Comparison of ENCODE assay signal across 12 mouse cellular contexts in genomic region chr7:30525954-30526353, GRCm38 (mm10). TPM values are rescaled to one million over a fixed set of nuclear protein-coding genes. Genes with fewer than 3 reads are reported as not detected.
A peak's percentile ranks its signal among the peaks of the same experiment; 100 is the strongest.
DNase-seq lines count a peak whose midpoint lies in the region; ATAC-seq lines count a peak whose summit lies in the region.
"Had no signal": no experiment of that assay in that cellular context is flagged by ENCODE, and none has a peak within 500 bp of the region (broad histone marks: within the 10 kb centered on the region; RNA-seq: fewer than 3 reads in every experiment).

No protein-coding gene starts in this region.

- no peak for DNase-seq in kidney, adult 18-20 months
- DNase-seq in embryonic facial prominence, embryonic 10.5 days (ENCODE audit: low spot score) = peak; percentile 36
- peak; percentile 41 for DNase-seq in lung, postnatal 36 days
- DNase-seq in left cerebral cortex, postnatal 25 days (ENCODE audit: low spot score in 2 of 2) = no peak
- DNase-seq in ovary, postnatal 36 days (ENCODE audit: low spot score) = no peak
- DNase-seq: gastrocnemius, postnatal 36 days had no signal

- H3K9me3 ChIP-seq in kidney, embryonic 14.5 days (ENCODE audit: control insufficient read depth, low read length) = no peaks in the 10 kb centered on the region
- H3K9me3 ChIP-seq in embryonic facial prominence, embryonic 10.5 days = no peaks in the 10 kb centered on the region
- no peaks in the 10 kb centered on the region for H3K9me3 ChIP-seq in intestine, embryonic 15.5 days
- H3K9me3 ChIP-seq: liver, embryonic 15.5 days had no signal

- no peaks in the 10 kb centered on the region for H3K27me3 ChIP-seq in kidney, embryonic 14.5 days (ENCODE audit: control insufficient read depth, insufficient read depth, low read length)
- H3K27me3 ChIP-seq in embryonic facial prominence, embryonic 10.5 days (replicated peaks; ENCODE audit: low read depth, poor library complexity, severe bottlenecking) = peaks cover 33% of the 10 kb centered on the region; the same call in 1 of the 2 replicates
- no peaks in the 10 kb centered on the region for H3K27me3 ChIP-seq in intestine, embryonic 15.5 days (replicated peaks)
- H3K27me3 ChIP-seq: liver, embryonic 15.5 days had no signal

- H3K27ac ChIP-seq in kidney, embryonic 14.5 days (ENCODE audit: low read depth, low read length) = peak overlapping the region; percentile 70
- peak overlapping the region; percentile 70 for H3K27ac ChIP-seq in embryonic facial prominence, embryonic 10.5 days (replicated peaks)
- H3K27ac ChIP-seq in intestine, embryonic 15.5 days = peak overlapping the region; percentile 33; the same call in 1 of the 2 replicates
- H3K27ac ChIP-seq: liver, embryonic 15.5 days had no signal

- peak overlapping the region; percentile 30 for H3K4me2 ChIP-seq in kidney, embryonic 14.5 days (replicated peaks; ENCODE audit: low read depth, low read length)
- H3K4me2 ChIP-seq in intestine, embryonic 15.5 days (replicated peaks) = peak overlapping the region; percentile 44
- H3K4me2 ChIP-seq: liver, embryonic 15.5 days had no signal

- 0 out of 2 replicates have a peak overlapping the region, but pooled peaks have one; percentile 8 for H3K4me3 ChIP-seq in kidney, embryonic 14.5 days (ENCODE audit: low read length)
- peak overlapping the region; percentile 11 for H3K4me3 ChIP-seq in embryonic facial prominence, embryonic 10.5 days
- H3K4me3 ChIP-seq in intestine, embryonic 15.5 days (replicated peaks) = peak overlapping the region; percentile 15
- H3K4me3 ChIP-seq: liver, embryonic 15.5 days had no signal

- peak; percentile 33; the same call in 1 of the 2 replicates for ATAC-seq in kidney, embryonic 14.5 days (ENCODE audit: low FRiP score, low TSS enrichment)
- ATAC-seq in intestine, embryonic 15.5 days = peak; percentile 71
- ATAC-seq in granulocyte monocyte progenitor cell, adult 5-6 weeks (replicated peaks; ENCODE audit: poor library complexity, severe bottlenecking) = no peak

- H3K36me3 ChIP-seq in kidney, embryonic 14.5 days (ENCODE audit: control insufficient read depth, insufficient read depth, low read length) = peaks cover 59% of the 10 kb centered on the region
- peaks cover 85% of the 10 kb centered on the region for H3K36me3 ChIP-seq in embryonic facial prominence, embryonic 10.5 days (replicated peaks)
- H3K36me3 ChIP-seq in intestine, embryonic 15.5 days = peaks cover 19% of the 10 kb centered on the region; the same call in 1 of the 2 replicates

- WGBS in kidney, embryonic 14.5 days = 22% methylated on average over 10 of the region's 10 CpGs
- 23% methylated on average over 10 of the region's 10 CpGs for WGBS in embryonic facial prominence, embryonic 10.5 days
- 21% methylated on average over 10 of the region's 10 CpGs for WGBS in intestine, embryonic 15.5 days

- peak overlapping the region; percentile 25; the same call in 1 of the 2 replicates for H3K9ac ChIP-seq in kidney, embryonic 14.5 days (ENCODE audit: low read depth, low read length)
- peak overlapping the region; percentile 32; the same call in 1 of the 2 replicates for H3K9ac ChIP-seq in intestine, embryonic 15.5 days
- H3K9ac ChIP-seq: liver, embryonic 15.5 days had no signal

- intact Hi-C loops in left cerebral cortex, postnatal 25 days (cut with DNase I) = no loop called here

- peaks cover 17% of the 10 kb centered on the region for H3K4me1 ChIP-seq in kidney, embryonic 14.5 days (ENCODE audit: control insufficient read depth, insufficient read depth, low read length)
- H3K4me1 ChIP-seq in embryonic facial prominence, embryonic 10.5 days = peaks cover 20% of the 10 kb centered on the region
- H3K4me1 ChIP-seq in intestine, embryonic 15.5 days (replicated peaks) = peaks cover 12% of the 10 kb centered on the region
- H3K4me1 ChIP-seq: liver, embryonic 15.5 days had no signal

RNA-seq across cellular contexts. Expression of gene Arhgap33, which starts 8.9 kb away (rescaled TPM):
- polyA plus RNA-seq in kidney, embryonic 14.5 days (2014; fragmentation: Nextera tagmentation; extraction: Ambion mirVana) = 13.4 and 17.3 TPM in 2 replicates
- 24.8 and 25.2 TPM in 2 replicates for polyA plus RNA-seq in embryonic facial prominence, embryonic 10.5 days (2016; fragmentation: Nextera tagmentation; extraction: Ambion mirVana)
- 7.4 and 7.8 TPM in 2 replicates for polyA plus RNA-seq in intestine, embryonic 15.5 days (2015; fragmentation: Nextera tagmentation; extraction: Ambion mirVana)
- 100 to 1,000 TPM; 190 to 213 TPM for total RNA-seq in left cerebral cortex, postnatal 25 days (2021)
- 7.0 and 8.6 TPM in 2 replicates for total RNA-seq in granulocyte monocyte progenitor cell, adult 5-6 weeks (2014; fragmentation: Nextera tagmentation)
- 3.7 and 3.8 TPM in 2 replicates for total RNA-seq in granulocyte monocyte progenitor cell, adult 5-6 weeks (2017)

RNA-seq across cellular contexts. Expression of gene Hspb6, which starts 26.0 kb away (rescaled TPM):
- polyA plus RNA-seq in kidney, embryonic 14.5 days (2014; fragmentation: Nextera tagmentation; extraction: Ambion mirVana) = 8.9 and 9.2 TPM in 2 replicates
- polyA plus RNA-seq in embryonic facial prominence, embryonic 10.5 days (2016; fragmentation: Nextera tagmentation; extraction: Ambion mirVana) = 4.1 and 5.6 TPM in 2 replicates
- 37.8 and 41.5 TPM in 2 replicates for polyA plus RNA-seq in intestine, embryonic 15.5 days (2015; fragmentation: Nextera tagmentation; extraction: Ambion mirVana)
- total RNA-seq in left cerebral cortex, postnatal 25 days (2021) = 1 to 10 TPM; 5.1 to 6.4 TPM
- 3.8 and 14.9 TPM in 2 replicates for total RNA-seq in granulocyte monocyte progenitor cell, adult 5-6 weeks (2014; fragmentation: Nextera tagmentation)
- total RNA-seq in granulocyte monocyte progenitor cell, adult 5-6 weeks (2017) = 3.6 and 3.9 TPM in 2 replicates

RNA-seq across cellular contexts. Expression of gene Proser3, which starts 26.1 kb away (rescaled TPM):
- 15.2 and 25.0 TPM in 2 replicates for polyA plus RNA-seq in kidney, embryonic 14.5 days (2014; fragmentation: Nextera tagmentation; extraction: Ambion mirVana)
- polyA plus RNA-seq in embryonic facial prominence, embryonic 10.5 days (2016; fragmentation: Nextera tagmentation; extraction: Ambion mirVana) = 17.7 TPM in 2 replicates
- 8.7 and 10.0 TPM in 2 replicates for polyA plus RNA-seq in intestine, embryonic 15.5 days (2015; fragmentation: Nextera tagmentation; extraction: Ambion mirVana)
- total RNA-seq in left cerebral cortex, postnatal 25 days (2021) = 1 to 10 TPM; 5.2 to 5.5 TPM
- total RNA-seq in granulocyte monocyte progenitor cell, adult 5-6 weeks (2014; fragmentation: Nextera tagmentation) = 7.3 and 15.8 TPM in 2 replicates
- 2.8 and 9.2 TPM in 2 replicates for total RNA-seq in granulocyte monocyte progenitor cell, adult 5-6 weeks (2017)

RNA-seq across cellular contexts. Expression of gene Prodh2, which starts 32.5 kb away (rescaled TPM):
- polyA plus RNA-seq in kidney, embryonic 14.5 days (2014; fragmentation: Nextera tagmentation; extraction: Ambion mirVana) = 0.94 and 2.3 TPM in 2 replicates
- polyA plus RNA-seq in embryonic facial prominence, embryonic 10.5 days (2016; fragmentation: Nextera tagmentation; extraction: Ambion mirVana) = 0.28 TPM in 1 of 2 replicates, not detected in the other
- 5.0 and 5.2 TPM in 2 replicates for polyA plus RNA-seq in intestine, embryonic 15.5 days (2015; fragmentation: Nextera tagmentation; extraction: Ambion mirVana)
- total RNA-seq in left cerebral cortex, postnatal 25 days (2021) = not detected
- 2.2 TPM in 1 of 2 replicates, not detected in the other for total RNA-seq in granulocyte monocyte progenitor cell, adult 5-6 weeks (2014; fragmentation: Nextera tagmentation)
- total RNA-seq in granulocyte monocyte progenitor cell, adult 5-6 weeks (2017) = not detected in 2 replicates
- total RNA-seq: gastrocnemius, postnatal 36 days; layer of hippocampus, adult 18-20 months had no signal
- polyA plus RNA-seq: neural tube, embryonic 14.5 days had no signal

RNA-seq across cellular contexts. Expression of gene Lin37, which starts 33.7 kb away (rescaled TPM):
- polyA plus RNA-seq in kidney, embryonic 14.5 days (2014; fragmentation: Nextera tagmentation; extraction: Ambion mirVana) = 38.5 and 48.0 TPM in 2 replicates
- polyA plus RNA-seq in embryonic facial prominence, embryonic 10.5 days (2016; fragmentation: Nextera tagmentation; extraction: Ambion mirVana) = 42.5 and 45.2 TPM in 2 replicates
- polyA plus RNA-seq in intestine, embryonic 15.5 days (2015; fragmentation: Nextera tagmentation; extraction: Ambion mirVana) = 46.3 and 48.4 TPM in 2 replicates
- total RNA-seq in left cerebral cortex, postnatal 25 days (2021) = 10 to 100 TPM; 45.5 to 47.8 TPM
- total RNA-seq in granulocyte monocyte progenitor cell, adult 5-6 weeks (2014; fragmentation: Nextera tagmentation) = 45.4 and 96.9 TPM in 2 replicates
- total RNA-seq in granulocyte monocyte progenitor cell, adult 5-6 weeks (2017) = 23.5 and 25.3 TPM in 2 replicates

Comparison
In these comparisons a context has a peak if more than half of its experiments do, and no peak if none do; other contexts are left out.
1. DNase-seq: peak in embryonic facial prominence, embryonic 10.5 days (single experiment) and lung, postnatal 36 days (single experiment); none in kidney, adult 18-20 months (single experiment), left cerebral cortex, postnatal 25 days (0 of 2) and ovary, postnatal 36 days (single experiment).
2. Peak in every context shown above with its lines, with median percentiles within 50 percentile points of each other: H3K27ac ChIP-seq and H3K4me3 ChIP-seq.